Mouse (Mus musculus) mouse embryonic stem cell (cell line): ENCODE data around the gene Tob2.

ENCODE experiments used
- in situ Hi-C, 2 experiments: fragments of 300-500 bp; cut with MboI; formaldehyde crosslinking; loops; 1 replicate in 1 of 2; 3 replicates in 1 of 2; pipeline ENCODE4 v1.14.3; 2019 to 2020; ENCODE audit warnings: low sequenced_read_pairs in 2 of 2, low pct_unique_long_range_greater_than_20kb in 1 of 2, mixed read lengths in 1 of 2; ENCODE audit not compliant: unreplicated experiment in 1 of 2

Gene Tob2

DNA sequence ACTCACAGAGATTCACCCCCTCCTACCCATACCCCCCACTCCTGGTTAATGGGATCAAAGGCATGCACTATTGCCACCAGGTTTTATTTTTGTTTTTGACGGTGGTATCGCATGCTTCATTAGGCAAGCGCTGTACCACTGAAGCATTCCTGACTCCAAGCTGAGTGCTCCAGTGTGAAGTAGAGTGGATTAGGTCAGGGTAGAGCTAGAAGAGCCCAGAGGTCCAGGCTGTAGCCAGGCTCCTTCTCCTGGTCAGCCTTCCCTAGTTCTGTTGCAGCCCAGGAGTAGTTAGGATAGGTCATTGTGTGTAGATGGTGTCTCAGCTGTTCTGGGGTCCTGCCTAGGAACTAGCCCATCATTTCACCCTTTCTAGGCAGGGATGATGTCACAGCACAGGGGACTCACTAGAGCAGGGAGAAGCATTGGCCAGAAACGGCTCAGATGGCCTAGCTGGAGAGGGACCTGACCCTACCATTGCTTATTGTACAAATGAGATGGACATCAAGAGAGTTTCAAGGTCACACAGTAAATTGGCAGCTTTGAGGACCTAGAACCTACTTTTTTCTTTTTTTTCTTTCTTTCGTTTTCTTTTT is 13.5 kb downstream of the Tob2 start:
- in situ Hi-C loops = no loop called here

DNA sequence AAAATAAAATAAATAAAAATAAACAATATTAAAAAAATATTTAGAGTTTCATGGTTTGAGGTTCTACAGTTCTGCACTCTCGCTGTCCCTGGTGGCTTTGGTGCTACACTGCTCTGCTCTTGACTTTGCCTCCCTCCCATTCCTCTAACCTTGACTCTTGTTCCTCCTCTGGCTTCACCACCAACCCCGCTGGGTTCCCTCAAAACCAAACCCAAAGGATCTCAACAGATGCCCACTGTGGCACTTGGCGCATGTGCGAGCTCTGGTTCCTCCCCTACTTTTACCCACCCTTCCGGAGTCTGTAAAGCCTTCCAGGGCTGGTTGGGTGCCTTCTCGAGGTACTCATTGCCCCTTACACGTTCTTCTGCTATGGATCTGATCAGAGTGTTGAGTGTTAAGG is 16.3 kb downstream of the Tob2 start:
- in situ Hi-C loops = no loop called here

DNA sequence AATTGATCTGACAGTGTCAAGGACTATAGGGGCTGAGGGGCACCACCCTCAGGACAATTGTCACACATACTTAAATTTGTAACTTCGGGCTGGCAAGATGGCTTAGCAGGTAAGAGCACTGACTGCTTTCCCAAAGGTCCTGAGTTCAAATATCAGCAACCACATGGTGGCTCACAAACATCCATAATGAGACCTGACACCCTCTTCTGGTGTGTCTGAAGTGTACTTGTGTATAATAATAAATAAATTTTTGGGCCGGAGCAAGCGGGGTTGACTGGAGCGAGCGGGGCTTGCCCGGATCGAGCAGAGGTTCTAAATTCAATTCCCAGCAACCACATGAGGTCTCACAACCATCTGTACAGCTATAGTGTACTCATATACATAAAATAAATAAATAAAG is 18.3 kb downstream of the Tob2 start:
- in situ Hi-C loops = no loop called here

- in situ Hi-C loops = no loop called here
Measured at GRCm38 (mm10) chr15:81839634-81840033, 19.0 kb downstream of the Tob2 start.

DNA sequence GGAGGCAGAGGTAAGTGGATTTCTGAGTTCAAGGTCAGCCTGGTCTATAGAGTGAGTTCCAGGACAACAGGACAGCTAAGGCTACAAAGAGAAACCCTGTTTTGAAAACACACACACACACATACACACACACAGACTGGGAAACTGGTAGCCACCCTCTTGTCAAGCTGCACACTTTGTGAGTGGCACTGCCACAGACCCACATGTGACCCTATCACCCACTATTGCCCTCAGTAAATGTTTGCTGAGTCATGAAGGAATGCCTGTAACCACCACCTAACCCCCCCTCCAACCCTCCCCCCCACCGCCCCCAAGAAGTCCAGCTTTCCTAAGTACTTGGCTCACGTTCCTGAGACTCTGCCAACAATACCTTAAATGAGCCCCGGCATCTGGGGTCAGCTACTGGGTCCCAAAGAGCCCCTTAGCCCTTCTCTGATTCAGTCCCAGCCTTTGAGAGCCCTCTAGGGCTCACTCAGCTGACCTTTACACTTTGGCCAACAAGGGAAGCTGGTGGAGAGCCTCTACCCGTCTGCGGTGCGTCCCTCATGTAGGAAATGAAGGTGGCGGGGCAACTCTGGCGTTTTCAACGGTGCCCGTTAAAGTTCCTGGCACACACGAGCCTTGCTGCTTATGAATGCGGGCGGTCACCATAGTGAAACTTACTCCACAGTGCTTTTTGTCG is 19.9 kb downstream of the Tob2 start:
- in situ Hi-C loops = no loop called here

DNA sequence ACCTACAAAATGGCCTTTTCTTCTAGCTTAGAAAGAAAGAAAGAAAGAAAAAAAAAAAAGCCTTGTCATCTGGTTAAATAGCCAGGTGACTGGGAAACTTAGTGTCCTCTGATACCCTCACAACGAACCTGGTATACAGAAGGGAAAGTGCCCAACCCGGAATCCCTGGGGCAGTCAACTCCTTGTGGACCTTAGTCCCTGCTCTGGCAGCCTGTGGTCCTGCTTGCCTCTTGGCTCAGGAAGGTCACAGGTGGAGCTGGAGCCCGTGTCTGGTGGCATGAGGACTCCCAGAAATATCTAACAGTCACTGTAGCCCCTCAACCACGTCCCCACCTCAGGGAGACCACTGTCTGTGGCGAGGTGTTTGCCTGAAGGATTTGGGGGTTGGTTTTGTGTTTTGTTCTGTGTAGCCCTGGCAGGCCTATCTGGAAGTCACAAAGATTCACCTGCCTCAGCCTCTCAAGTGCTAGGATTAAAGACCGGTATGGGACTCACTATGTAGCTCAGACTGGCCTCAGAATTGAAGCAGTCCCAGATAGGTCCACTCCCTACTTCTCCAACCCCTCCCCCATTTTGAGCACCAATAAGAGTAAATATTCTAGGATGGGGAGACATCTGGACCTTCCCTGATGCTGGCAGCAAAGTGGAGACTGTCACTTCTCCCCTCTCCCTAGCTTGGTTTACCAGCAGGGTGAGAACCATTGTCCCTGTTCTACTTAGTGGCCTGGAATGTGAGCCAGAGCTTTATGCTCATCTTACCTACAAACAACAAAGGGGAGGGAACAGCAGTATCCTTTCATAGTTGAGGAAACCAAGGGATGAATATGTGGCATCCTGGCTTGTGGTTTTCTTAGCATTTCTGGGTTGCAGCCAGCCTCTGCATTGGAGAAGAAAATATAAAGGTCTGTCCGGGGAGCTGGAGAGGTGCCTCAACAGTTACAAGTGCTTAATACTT is 21.4 kb downstream of the Tob2 start:
- in situ Hi-C loops = no loop called here

DNA sequence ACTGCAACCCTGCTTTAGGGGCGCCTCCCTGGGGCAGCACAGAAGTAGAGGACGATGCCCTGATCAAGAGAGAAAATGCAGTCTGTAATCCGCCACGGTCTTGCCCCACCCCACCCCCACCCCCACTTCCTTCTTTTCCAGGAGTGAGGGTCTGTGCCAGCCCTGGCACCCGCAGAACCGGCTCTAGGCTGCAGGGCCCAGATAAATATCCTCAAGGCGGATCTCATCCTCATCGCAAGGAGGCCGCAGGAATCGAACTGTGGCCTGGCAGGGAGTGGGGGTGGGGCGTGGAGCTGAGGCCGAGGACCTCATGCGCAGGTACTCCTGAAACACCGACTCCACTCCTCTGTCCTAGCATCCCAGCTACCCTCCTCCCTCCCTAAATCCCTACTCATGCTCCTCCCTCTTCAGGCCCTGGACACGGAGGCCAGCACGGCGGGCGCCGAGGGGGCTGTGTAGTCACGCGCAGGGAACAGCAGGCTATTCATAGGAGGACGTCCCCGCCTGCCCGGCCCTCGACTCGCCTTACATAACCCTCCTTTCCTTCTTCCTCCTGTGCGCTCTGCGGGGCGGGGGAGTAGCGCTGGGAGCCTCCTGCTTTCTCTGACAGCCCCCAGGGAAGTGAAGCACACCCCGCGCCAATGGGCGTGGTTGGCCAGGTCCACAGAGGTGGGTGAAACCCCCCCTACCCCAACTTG is 22.3 kb downstream of the Tob2 start:
- in situ Hi-C loops = no loop called here

DNA sequence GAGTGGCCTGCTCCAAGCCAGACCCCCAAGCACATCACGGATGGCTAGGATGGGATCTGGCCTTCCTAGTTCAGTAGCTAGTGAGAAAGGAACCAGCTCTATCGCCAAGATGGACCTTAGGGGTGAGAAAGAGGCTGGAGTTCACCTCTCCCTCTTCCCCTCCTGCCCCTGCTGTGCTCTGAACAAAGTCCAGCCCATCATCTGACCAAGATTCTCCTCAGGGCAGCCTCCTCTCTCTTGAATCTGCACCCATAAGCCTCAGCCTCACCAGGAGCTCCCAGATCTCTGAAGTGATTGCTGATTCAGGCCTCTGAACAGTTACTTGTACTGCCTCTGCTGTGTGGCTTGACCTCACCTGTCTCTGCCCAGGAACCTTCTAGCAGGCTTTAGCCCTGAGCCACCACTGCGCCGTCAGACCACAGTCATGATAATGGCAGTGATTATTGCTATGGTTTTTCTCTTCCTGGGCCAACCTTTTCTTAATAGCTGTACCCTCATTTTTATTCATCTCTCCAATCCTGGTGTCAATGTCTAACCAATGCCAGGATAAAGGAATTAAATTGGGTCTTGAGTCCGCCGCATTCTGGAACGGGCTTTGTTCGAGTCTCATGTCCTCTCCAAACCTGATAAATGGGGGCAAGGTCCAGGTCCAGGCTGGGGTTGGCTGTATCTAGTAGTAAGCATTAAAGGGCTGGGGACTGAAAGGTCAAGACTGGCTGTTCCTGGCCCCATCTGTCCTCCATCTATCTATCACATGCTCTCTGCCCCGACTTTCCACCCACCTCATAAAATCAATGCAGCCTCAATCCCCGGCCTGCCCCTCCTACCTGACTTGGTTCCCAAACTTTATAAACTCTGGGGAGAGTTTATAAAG is 23.4 kb downstream of the Tob2 start:
- in situ Hi-C loops = no loop called here

- in situ Hi-C loops = loop anchor here (5.0 kb wide), 1 partner anchor 73 kb away; no protein-coding TSS in a partner anchor
Measured at GRCm38 (mm10) chr15:81834171-81834841, 24.3 kb downstream of the Tob2 start.

DNA sequence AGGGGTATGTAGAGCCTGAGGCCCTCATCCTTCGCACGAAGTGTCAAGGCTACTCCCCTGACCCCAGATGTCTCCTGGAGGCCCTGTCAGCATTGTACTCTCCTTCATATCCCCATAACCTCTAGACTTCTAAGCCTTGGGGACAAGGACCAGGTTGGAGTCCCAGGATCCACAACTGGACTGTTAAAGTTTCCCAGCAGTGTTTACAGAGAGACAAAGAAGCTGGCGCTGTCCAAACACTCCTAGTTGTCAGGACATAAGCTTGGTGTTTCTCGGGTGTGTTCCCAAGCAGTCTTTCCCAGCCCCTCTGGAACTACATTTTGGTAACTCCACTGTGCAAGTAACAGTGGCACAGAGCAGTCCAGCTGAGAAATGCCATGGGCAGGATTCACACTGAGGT is 25.1 kb downstream of the Tob2 start:
- in situ Hi-C loops = loop anchor here (5.0 kb wide), 1 partner anchor 74 kb away; no protein-coding TSS in a partner anchor

DNA sequence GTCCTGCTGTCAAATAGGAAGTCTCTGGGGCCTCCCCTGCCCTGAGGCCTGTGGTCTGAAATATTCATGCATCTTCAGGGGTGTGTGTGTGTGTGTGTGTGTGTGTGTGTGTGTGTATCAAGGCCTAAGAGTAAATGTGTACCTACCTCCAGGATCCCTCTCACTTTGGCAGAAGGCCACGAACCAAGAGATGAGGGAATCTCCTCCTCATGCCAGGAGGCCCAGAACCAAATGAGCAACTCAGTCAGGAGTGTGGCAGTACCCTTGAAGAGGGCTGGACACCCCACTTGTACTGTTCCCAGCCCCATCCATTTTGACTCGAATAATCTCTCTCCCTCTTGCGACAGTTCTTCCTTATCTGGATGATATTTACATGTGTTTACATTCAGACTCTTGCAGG is 26.4 kb downstream of the Tob2 start:
- in situ Hi-C loops = loop anchor here (5.0 kb wide), 1 partner anchor 75 kb away; no protein-coding TSS in a partner anchor

DNA sequence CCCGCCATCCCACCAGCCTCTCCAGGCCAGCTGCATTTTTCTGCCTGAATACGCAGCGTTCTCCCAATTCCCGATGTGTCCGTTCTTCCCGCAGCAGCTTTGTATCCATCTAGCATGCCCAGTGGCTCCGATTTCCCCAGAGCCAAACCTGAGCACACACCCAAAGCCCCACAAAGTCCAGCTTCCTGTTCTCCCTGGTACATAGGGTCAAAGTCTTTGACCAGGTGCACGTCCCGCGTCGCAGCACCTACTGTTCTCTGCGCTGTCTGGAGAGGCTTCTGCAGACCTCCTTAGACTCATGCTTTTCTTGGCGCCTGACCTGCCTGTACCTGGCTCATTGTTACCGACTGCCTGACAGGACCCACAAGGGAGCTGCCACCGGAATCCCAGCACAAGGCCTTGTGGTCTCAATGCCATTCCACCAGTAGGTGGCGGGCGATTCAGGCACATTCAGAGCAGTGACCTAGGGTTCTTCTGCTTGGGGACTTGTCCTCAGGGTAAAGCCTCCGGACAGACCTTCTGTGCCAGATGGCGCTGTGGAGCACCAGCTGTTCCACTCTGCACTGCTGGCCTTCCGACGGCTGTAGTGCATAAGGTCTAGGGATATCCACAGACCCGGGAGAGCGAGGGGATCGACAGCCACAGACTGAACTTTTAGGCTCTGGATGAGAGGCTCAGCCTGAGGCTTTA is 27.3 kb downstream of the Tob2 start:
- in situ Hi-C loops = loop anchor here (5.0 kb wide), 1 partner anchor 76 kb away; no protein-coding TSS in a partner anchor

GRCm38 (mm10) chr15:81830530-81830929 is 28.1 kb downstream of the Tob2 start:
- in situ Hi-C loops = loop anchor here (5.0 kb wide), 1 partner anchor 77 kb away; no protein-coding TSS in a partner anchor

DNA sequence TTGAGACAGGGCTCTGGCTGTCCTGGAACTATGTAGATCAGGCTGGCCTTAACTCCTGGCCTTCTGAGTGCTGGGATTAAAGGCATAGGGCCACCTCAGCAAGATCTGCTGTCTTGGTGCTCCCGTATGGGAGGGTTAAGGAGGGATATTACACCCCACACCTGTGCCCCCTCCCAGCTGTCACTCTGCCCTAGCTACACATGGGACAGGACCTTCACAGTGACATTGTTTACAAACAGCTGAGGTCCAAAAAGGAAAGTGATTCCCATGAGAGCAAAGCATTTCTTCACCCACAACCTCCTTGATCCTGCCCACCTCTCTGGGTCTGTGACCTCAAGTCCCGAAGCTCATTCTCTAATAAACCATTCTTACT is 29.4 kb downstream of the Tob2 start:
- in situ Hi-C loops = no loop called here

GRCm38 (mm10) chr15:81828426-81829207 is 30.0 kb downstream of the Tob2 start:
- in situ Hi-C loops = no loop called here

DNA sequence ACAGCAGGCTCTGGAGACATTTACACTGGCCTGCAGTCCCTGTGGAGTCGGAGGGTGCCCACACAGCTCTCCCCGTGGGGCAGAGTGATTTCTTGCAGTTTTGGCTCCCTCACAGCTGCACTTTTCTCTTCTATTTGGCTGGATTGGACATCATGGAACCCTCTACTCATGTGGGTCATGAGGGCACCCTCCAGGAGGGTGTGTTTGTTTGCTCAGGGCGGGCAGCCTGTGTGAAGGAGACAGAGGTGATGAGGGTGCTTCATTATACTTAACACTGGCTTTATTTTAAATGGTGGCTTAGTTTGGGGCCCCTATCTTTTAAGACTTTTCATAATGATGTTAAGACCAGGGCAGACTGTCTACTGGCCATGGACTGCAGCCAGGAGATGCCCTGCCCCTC is 33.8 kb downstream of the Tob2 start:
- in situ Hi-C loops = no loop called here
